Mouse (Mus musculus): ENCODE data around the gene Olfr1044. TPM values are rescaled to one million over a fixed set of nuclear protein-coding genes. Genes with fewer than 3 reads are reported as not detected.

Gene Olfr1044
- polyA plus RNA-seq (2017; shearing (Covaris generic)) = under 1 TPM in 1 of 2 experiments, not detected in 1; 0.49 TPM

DNA sequence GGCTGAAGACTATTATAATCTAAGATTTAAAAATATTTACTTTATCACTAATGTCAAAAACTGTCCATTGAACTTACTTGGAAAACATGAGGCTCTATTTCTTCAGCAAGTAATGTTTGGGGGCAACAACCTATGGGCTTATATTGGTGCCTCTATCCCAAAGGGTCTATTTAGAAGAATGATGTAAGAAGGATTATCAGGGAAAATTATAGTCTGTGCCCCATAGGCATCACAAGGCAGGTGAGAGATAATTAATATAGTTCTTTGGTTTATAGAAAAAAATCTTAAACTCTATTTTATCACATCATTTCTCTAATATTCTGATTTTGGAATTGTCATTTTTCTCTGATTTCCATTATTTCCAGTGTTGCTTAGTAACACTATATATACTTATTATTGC, at the start of gene Olfr1044:
Gene Olfr1044, minus strand, starts transcription at position 101 of the 400 bp plus-strand sequence.

DNA sequence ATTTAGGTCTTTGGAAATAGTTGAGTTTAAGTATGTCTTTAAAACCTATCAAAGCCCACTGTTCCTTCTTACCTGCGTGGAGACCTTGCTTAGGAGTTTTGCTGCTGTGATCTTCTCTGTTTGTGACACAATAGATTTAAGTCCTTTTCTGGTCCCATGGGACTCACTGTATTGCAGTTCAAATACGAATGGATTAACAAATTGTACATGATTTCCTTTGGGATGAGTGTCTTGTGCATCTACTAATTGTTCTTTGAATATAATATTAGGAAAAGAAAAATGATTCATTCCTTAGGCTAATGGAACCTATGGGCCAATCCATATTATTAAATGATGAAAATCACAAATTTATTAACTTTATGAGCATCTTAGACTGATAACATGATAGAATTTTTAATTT, 41.6 kb upstream of the Olfr1044 start, which contains the start of gene Olfr1046:
Gene Olfr1046, minus strand, starts transcription at position 101 of the 400 bp plus-strand sequence.

DNA sequence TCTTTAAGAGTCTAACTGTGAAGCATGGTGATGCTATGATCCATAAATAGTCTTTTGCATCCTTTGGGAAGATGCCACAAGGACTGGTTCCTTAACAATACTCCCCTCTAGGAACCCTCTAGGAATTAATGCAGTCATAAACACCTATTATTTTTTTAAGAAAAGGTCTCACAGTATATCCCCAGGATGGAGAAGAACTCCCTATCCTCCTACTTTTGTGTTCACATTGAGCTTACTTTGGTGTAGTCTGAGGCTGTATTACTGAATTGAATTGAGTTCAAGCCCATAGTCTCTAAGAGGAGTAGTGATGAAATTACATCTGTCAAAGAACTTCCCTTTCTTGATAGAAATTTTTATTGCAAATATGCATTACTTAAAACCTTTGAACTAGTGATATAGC, 25.3 kb upstream of the Olfr1044 start, which contains the start of gene Olfr1045:
Gene Olfr1045, minus strand, starts transcription at position 101 of the 400 bp plus-strand sequence.

DNA sequence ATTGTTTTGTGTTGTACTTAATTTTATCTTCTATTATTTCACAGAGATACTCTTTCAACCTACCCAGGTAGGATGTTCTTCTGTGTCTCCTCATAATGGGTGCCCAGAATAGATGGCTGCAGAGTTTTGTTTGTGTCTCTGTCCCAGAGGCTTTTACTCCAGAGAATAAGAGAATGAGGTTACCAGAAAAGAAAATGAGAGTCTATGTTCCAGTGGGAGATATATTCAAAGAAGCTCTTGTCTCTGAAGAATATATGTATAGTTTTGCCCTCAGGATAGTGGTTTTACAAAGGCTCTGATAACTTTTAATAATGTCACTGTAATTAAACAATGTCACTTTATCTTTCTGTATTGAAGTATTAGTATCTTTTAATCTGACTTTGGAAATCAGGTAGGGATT, 8.0 kb upstream of the Olfr1044 start, which contains the start of gene Olfr52:
Gene Olfr52, minus strand, starts transcription at position 101 of the 400 bp plus-strand sequence.

DNA sequence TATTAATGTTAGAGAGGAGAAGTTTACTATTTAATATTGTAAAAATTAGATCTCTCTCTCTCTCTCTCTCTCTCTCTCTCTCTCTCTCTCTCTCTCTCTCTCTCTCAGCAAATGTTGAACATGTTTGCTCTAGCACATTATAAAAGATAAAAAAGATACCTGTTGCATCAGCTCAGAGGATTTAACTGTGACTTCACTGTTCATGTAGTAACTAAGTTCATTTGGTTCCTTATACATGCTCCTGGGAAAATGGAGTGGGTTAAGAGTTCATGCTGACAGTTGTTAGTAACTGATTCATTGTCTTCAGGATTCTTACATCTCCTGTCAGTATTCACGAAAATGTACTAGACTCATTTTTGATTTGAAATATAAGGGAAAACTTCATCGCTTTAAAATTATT, 10.2 kb downstream of the Olfr1044 start, which contains the start of gene Olfr1043:
Gene Olfr1043, minus strand, starts transcription at position 101 of the 400 bp plus-strand sequence.

DNA sequence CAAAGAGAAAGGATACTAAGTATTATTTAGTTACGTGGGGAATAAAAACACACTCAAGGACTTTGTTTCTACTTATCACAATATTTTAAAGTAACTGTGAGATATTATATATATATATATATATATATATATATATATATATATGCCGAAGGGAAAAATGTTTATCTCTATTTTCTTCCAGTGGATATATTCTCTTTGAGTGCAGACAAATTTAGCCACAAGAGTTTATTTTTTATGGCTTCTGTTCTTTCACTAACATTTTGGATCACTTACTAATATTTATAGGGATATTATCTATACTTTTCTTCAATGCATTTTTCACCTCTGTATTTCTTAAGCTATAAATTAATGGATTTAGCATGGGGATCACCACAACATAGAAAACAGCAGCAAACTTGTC, 15.9 kb downstream of the Olfr1044 start, which contains the start of gene Olfr1042:
Gene Olfr1042, minus strand, starts transcription at position 101 of the 400 bp plus-strand sequence.

DNA sequence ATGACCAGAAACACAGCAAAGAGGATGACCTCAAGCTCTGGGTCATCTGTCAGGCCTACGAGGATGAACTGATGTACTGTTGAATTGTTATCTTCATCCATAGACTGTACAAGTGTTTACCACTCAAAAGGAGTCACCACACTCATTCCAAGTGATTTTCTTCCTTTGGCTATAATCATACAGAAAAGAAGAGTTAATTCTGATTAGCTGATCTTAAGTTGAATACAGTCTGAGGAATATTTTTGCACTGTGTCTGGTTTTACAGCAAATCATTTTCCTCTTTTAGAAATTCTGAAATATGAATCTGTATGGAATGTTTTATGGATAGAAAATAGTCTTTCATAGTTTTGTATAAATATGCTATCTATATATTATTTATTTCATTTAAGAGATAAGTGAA, 31.0 kb downstream of the Olfr1044 start, which contains the start of gene Olfr1040:
Gene Olfr1040, minus strand, starts transcription at position 101 of the 400 bp plus-strand sequence.

DNA sequence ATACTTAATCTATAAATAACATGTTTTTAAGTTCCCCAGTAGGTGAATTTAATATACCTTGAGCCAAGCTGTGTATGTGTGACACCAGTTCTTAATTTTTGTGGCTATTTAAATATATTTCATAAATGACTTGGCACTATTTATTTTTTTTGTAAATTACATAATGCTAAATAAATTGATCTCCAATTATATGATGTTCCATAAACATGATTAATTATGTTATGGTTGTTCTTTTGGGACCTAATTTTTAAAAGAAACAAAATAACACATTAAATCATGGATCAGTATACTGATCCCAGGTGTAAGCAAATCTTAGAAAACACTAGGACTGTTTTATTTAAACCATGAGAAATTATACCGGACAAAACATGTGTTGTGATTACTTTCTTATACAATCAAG, 41.8 kb downstream of the Olfr1044 start, which contains the start of gene Olfr1039:
Gene Olfr1039, minus strand, starts transcription at position 101 of the 400 bp plus-strand sequence.

Other genes starting within 250 kb of the Olfr1044 start
- gene Olfr1028, start 227.4 kb downstream of the Olfr1044 start, polyA plus RNA-seq (2017; shearing (Covaris generic)) = not detected
- under 1 TPM in 1 of 2 experiments, not detected in 1; 0.45 TPM for gene Olfr1029, start 203.9 kb downstream of the Olfr1044 start, polyA plus RNA-seq (2017; shearing (Covaris generic))
- gene Olfr1030, start 198.5 kb downstream of the Olfr1044 start, polyA plus RNA-seq (2017; shearing (Covaris generic)) = under 1 TPM in 1 of 2 experiments, not detected in 1; 1.00 TPM
- not detected for gene Olfr1031, start 187.5 kb downstream of the Olfr1044 start, polyA plus RNA-seq (2017; shearing (Covaris generic))
- gene Olfr1032, start 172.3 kb downstream of the Olfr1044 start, polyA plus RNA-seq (2017; shearing (Covaris generic)) = not detected
- gene Olfr1033, start 157.2 kb downstream of the Olfr1044 start, polyA plus RNA-seq (2017; shearing (Covaris generic)) = 1 to 10 TPM; 1.7 to 3.3 TPM
- under 1 TPM in 1 of 2 experiments, not detected in 1; 0.07 TPM for gene Olfr1034, start 132.0 kb downstream of the Olfr1044 start, polyA plus RNA-seq (2017; shearing (Covaris generic))
- gene Olfr1036, start 103.8 kb downstream of the Olfr1044 start, polyA plus RNA-seq (2017; shearing (Covaris generic)) = not detected
- not detected for gene Olfr1037, start 90.4 kb downstream of the Olfr1044 start, polyA plus RNA-seq (2017; shearing (Covaris generic))
- not detected for gene Olfr1039, start 41.9 kb downstream of the Olfr1044 start, polyA plus RNA-seq (2017; shearing (Covaris generic))
- not detected for gene Olfr1040, start 31.1 kb downstream of the Olfr1044 start, polyA plus RNA-seq (2017; shearing (Covaris generic))
- under 1 TPM; 0.11 to 0.16 TPM for gene Olfr1042, start 16.0 kb downstream of the Olfr1044 start, polyA plus RNA-seq (2017; shearing (Covaris generic))
- under 1 TPM; 0.13 to 0.81 TPM for gene Olfr1043, start 10.3 kb downstream of the Olfr1044 start, polyA plus RNA-seq (2017; shearing (Covaris generic))
- 1 to 10 TPM in 1 of 2 experiments, not detected in 1; 1.2 TPM for gene Olfr52, start 7.9 kb upstream of the Olfr1044 start, polyA plus RNA-seq (2017; shearing (Covaris generic))
- under 1 TPM in 1 of 2 experiments, not detected in 1; 0.43 TPM for gene Olfr1045, start 25.2 kb upstream of the Olfr1044 start, polyA plus RNA-seq (2017; shearing (Covaris generic))
- under 1 TPM in 1 of 2 experiments, not detected in 1; 0.17 TPM for gene Olfr1046, start 41.5 kb upstream of the Olfr1044 start, polyA plus RNA-seq (2017; shearing (Covaris generic))
- gene Olfr1047, start 53.6 kb upstream of the Olfr1044 start, polyA plus RNA-seq (2017; shearing (Covaris generic)) = not detected
- gene Olfr1048, start 62.5 kb upstream of the Olfr1044 start, polyA plus RNA-seq (2017; shearing (Covaris generic)) = under 1 TPM in 1 of 2 experiments, not detected in 1; 0.39 TPM
- gene Olfr1049, start 80.5 kb upstream of the Olfr1044 start, polyA plus RNA-seq (2017; shearing (Covaris generic)) = not detected
- not detected for gene Olfr1051, start 101.3 kb upstream of the Olfr1044 start, polyA plus RNA-seq (2017; shearing (Covaris generic))
- gene Olfr1052, start 114.6 kb upstream of the Olfr1044 start, polyA plus RNA-seq (2017; shearing (Covaris generic)) = not detected
- not detected for gene Olfr1053, start 137.5 kb upstream of the Olfr1044 start, polyA plus RNA-seq (2017; shearing (Covaris generic))
- gene Olfr1054, start 157.6 kb upstream of the Olfr1044 start, polyA plus RNA-seq (2017; shearing (Covaris generic)) = not detected
- not detected for gene Olfr1055, start 172.5 kb upstream of the Olfr1044 start, polyA plus RNA-seq (2017; shearing (Covaris generic))
- not detected for gene Olfr1056, start 184.6 kb upstream of the Olfr1044 start, polyA plus RNA-seq (2017; shearing (Covaris generic))
- not detected for gene Olfr1057, start 200.6 kb upstream of the Olfr1044 start, polyA plus RNA-seq (2017; shearing (Covaris generic))
- under 1 TPM in 1 of 2 experiments, not detected in 1; 0.29 TPM for gene Olfr1058, start 210.7 kb upstream of the Olfr1044 start, polyA plus RNA-seq (2017; shearing (Covaris generic))
- not detected for gene Olfr1061, start 236.2 kb upstream of the Olfr1044 start, polyA plus RNA-seq (2017; shearing (Covaris generic))
- gene Olfr1062, start 248.9 kb upstream of the Olfr1044 start, polyA plus RNA-seq (2017; shearing (Covaris generic)) = not detected

Measured in activated CD4-positive, CD25-positive, alpha-beta regulatory T cell (primary cell).